Mouse (Mus musculus) ovary, adult 18-20 months (tissue): ENCODE measurements around the gene Myo7a.

Experiments used
- DNase-seq: peaks from one replicate; pipeline ENCODE4 v3.0.0; 2022; ENCODE audit warnings: low spot score, mixed read lengths

Gene Myo7a

DNA sequence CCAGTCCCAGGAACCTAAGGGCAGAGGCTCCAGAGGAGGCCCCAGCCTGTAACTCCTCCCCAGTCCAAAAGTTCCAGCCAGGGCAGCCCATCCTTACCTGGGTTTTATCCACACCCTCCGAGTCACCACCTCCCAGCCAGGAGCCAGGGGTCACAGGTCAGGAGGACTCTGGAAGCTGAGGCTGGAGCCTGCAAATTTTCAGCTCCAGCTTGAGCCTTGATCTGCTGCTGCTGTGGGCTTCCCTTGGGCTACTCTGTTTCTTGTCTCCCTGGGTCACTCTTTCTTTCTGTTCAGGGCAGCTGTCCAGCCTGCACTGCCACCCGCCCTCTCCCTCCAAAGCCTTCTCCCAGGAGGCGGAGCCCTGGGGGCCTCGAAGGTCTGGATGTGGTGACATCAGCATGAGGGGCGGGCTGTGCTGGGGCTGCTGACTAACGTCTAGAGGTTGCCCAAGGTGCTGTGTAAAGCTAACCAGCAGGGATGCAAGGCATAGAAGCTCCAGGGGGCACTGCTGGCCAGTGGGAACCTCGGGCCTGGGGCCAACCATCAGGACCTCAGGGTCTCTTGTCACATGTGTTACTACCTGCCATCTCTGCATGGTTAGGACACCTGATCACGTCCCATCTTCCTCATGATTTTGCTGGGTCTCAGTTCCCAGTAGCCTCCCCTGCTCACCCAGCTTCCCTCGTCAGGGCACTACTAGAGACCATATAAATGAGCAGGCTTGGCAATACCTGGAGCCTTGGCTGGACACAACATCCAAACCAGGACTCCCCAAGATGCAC lies at the start of gene Myo7a:
Gene Myo7a (minus strand): TSS at position 346 of the 782 bp plus-strand sequence.
- peak; percentile 68 for DNase-seq

DNA sequence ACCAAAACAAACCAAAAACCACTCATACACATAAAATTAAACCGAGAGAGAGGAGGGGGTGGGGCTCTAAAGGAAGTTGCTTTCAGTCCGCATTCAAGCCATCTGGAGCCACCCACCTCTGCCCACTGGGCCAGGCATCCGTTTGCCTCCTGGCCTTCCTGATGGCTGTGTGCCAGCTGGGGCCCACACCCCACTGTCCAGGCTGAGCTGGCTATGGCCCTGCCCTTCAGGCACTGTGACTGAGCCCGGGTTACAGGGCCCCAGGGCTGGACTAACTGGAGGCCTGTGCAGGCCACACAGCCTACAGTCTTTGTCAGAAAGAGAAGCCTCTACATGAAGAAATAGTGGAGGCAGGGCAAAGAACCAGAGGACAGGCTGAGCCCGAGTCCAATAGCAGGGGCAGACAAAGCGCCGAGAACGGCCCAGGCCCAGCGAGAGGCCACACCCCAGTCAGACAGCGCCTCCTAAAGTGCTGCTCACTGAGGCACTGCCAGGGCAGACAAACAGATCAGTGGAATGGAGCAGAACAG lies 45.7 kb upstream of the Myo7a start:
- DNase-seq: no peak

DNA sequence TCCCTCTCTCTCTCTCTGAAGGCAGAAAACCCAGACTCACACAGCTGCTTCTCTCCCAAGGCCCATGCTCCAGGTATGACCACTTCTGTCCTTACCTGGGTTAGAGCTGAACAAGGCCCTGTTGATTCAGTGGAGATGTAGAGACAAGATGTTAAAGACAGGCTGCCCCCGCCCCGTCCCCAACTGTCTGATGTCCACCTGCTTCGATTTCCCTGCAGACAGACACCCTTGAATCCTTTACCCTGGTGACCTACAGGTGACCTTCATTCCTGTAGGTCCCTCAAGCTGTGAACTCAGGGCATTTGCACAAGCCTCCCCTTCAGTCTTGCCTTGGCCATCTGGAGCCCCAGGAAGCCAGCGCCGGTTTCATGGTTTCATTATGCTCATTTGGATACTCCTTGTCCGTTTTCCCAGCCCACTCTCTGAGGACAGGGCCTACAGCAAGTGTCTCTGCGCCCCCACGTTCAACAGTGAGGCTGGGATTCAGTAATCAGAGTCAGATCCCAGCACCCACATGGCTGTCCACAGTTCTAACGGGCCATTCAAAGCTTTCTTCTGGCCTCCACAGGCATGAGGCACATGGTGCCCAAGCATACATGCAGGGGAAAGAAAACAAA lies 45.2 kb upstream of the Myo7a start:
- no peak for DNase-seq

DNA sequence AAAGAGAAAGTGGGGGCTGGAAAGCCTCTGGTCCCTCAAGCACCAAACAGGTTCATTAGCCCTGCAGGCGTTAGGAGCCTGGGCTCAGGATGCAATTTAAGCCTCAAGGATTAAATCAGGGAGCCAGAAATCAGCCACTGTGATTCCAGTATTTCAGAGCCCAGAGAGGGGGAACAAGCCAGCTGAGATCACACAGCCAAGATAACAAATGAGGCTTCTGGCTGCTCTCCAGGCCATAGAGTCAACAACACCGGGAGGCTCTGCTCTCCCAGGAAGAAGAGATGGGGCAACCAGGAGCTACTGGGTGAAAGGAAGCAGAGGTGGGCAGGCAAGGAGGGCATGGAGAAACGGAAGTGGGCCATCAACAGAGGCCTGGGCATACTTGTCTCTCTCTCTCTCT lies 44.4 kb upstream of the Myo7a start:
- DNase-seq: no peak

DNA sequence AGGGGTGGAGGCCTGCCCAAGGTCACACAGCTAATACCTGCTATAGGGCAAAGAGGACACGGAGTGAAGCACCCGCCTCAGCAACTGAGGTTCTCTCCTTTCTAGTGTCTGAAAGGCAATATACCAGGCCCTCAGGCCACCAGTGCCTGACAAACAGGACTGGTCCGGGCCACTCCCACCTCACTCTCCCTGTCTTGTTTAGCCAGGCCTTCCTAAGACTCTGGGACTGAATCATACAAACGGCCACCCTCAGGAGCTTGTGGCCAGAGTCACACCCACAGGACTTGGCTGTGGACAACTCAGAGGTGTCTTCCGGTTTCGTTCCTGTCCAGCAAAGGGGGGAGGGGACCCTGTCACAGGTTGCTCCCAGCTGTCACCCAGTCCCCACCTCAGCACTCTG lies 42.9 kb upstream of the Myo7a start:
- no peak for DNase-seq

DNA sequence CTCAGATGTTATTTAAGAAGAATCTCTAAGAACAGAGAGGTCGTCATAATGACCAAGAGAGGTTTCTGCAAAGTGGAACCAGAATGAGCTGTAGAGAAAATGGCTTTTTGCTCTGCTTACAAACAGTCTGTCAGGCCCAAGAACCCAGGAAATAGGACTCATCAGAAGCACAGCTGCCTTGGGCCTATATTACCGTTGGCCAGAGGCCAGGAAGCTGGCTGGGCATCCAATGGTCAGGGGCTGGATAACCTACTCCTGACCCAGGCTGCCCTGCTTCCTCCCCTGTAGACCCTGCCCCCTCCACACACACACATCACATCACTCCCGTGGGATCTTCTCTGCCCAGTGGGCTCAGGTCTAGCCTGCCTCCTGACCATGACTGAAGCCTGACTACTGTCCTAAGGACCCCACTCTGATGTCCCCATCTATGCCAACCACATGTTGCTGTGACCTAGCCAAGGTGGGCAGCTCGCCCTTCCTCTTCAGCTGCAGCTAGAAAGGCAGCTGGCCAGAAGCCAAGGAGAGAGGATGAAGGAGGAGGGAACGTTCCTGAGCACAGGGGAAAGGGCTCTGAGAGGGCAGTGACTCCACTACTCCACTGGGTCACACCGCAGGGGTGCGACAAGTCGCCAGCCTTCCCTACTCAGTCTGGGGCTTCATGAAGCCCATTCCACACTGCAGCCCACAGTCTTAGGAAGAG lies 40.9 kb upstream of the Myo7a start:
- DNase-seq: no peak

DNA sequence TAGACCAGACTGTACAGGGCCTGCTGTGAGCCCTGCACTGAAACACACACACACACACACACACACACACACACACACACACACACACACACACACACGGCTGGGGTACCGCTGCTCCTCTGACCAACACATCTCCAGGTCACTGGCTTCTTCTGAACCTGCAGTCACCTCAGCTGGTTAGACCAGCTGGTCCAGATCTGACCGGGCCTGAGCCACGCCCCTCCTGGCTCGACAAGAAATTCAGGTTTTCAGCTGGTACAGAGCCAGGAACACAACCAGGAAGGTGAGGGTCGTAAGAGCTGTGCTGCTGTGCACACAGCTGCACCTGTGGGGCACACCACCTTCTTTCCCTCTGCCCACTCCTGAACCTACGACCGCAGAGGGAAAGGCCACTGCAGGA lies 39.2 kb upstream of the Myo7a start:
- no peak for DNase-seq

DNA sequence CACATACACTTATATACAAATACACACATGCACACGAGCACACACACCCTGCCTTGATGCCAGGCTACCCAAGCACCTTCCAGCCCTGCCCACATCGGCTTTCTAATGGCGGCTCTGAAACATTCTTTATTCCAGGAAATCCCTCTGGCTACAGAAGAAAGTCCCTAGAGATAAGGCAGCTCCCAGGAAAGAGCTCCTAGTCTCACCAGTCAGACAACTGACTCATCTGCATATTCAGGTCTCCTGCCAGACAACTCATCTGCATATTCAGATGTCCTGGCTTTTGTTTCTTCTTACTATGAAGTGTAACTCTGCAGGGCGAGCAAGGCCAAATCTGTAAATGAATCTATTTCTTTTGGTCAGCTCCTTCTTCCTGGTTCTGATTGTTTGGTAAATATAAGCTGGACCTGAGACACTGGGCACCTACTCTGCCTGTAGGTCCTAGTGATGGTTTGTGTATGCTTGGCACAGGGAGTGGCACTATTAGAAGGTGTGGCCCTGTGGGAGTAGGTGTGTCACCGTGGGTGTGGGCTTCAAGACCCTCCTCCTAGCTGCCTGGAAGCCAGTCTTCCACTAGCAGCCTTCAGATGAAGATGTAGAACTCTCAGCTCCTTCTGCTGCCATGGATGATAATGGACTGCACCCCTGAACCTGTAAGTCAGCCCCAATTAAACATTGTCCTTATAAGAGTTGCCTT lies 38.5 kb upstream of the Myo7a start:
- no peak for DNase-seq

DNA sequence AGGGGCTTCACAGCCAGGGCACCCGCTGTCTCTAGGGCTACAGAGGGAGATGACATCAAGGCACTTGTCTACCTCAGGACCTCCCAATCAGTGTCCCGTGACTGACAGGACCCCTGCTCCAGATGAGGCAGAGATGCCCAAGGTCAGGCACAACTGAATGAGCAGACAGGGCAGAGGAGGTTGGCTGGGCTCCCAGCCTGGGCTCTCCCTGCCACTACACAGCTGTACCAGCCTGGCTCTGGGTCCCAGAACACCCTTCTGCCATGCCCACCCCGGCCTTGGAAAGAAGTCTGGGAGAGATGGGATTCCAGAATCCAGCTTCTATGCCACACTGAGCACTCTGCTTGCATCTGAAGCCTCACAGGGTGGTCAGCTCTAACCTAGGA lies 36.9 kb upstream of the Myo7a start:
- peak; percentile 56 for DNase-seq

DNA sequence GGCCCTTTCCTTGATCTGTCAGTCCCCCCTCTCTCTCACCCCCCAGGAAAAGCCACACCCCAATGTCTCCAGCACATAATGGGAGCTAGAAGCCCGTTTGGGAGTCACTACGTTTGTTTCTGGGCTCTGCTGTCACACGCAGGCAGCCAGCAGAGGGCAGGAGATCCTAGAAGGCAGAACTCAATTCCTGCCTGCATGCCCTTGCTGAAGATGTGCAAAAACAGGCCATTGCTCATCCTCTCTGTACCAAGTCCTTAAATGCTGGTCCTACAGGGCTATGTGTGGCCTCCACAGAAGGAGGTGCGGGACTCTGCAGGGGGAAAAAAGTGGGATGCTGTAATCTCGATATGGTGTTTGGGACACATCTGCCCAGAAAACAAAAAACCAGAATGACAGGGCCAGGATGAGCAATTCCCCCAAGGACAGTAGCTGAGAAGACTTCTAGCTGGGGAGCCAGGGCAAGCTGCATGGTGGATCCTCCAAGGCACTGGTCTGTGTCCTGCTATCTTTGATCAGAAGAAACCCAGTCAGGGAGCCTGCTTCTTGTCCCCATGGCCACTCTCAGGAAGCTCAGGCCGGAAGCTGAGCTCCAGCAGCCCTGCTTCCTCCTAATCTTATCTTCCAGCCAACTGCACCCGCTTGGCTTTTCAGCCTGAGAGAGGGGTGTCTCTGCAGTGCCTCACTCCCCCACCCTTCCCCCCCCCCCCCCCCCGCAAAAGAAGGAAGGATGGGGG lies 36.4 kb upstream of the Myo7a start:
- DNase-seq: peak; percentile 46

DNA sequence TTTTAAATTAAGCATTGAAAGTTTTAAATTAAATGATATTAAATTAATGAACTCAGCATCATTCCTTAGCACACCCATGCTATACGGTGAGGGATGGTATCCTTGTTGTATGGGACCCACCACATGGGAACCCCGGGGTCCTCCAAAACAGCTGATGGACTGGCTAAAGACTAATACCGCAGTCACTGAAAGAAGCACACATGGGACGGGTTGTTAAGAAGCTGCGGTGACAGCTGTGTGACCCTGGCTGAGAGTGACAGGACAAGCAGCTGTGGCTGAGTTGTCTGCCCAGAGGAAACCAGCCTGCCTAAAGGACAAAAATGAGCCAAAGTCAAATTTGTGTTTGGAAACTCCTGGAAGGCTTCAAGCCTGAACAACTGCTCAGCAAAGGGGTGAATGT lies 34.6 kb upstream of the Myo7a start:
- DNase-seq: no peak

DNA sequence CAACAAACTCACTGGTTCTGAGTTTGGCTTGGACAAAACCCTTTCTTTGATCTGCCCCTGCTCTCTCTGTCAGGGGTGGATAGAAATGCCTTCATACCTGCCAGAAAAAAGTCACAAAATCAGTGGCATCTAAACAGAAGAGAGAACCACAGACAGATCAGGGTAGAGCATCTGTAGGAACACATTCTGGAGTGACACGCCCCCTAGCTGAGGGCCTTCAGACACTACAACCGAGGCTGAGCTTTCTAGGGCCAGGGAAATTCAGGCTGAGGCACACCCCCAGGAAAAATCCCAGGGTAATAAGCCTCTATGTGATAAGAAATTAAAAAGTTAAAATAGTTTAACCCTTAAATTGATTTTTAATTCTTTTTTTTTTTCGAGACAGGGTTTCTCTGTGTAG lies 34.0 kb upstream of the Myo7a start:
- DNase-seq: no peak

DNA sequence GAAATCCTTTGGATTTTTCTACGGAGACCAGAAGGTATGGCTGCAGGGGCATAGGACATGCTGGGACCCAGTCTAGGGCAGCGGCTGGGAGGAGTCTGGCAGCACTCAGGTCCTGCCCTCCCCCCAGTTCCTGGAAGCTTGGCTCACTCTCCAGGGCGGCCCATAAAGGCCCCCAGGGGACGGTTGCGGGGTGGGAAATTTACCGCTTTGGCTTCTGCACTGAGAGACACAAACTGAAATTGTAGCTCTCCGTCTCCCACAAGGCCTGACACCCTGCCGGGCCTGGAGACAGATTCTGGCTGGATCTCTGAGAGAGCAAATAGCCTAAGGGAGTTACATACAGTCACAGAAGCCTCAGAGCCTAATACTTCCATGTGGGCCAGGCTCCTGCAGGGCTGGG lies 33.1 kb upstream of the Myo7a start:
- DNase-seq: no peak

DNA sequence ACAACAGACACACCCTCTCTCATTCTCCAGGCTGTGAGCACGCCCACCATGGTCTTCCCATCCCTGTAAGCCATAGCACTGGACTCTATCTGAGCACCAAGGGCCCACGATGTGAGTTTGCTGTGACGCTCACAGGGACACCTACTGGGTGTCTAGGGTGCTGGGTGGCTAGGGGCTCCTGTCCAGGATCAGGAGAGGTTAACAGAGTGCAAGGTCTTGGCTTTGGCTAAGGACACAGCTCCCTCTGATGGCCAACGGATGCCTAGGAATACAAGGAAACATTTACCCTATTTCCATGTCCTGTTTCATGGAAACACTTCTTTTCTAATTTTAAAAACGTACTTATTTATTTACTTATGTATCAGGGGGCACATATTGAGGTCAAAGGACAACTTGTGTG lies 31.2 kb upstream of the Myo7a start:
- no peak for DNase-seq

DNA sequence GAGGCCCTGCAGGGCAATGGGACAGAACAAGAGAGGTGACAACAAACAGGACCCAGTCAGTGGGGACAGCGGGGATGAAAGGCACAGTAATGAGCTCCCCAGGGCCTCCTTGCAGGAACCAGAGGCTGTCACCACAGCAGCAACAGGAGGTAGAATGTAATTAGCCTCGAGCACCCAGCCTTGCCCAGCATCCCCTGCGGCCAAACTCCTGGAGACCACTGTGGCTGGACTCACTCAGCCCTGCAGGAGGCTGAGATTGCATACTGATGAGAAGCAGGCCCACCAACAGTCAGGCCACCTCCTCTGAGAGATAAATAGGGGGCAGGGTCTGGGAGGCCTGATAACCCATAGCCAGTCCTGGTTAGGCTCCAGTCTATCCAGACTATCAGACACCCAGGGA lies 30.5 kb upstream of the Myo7a start:
- DNase-seq: no peak

DNA sequence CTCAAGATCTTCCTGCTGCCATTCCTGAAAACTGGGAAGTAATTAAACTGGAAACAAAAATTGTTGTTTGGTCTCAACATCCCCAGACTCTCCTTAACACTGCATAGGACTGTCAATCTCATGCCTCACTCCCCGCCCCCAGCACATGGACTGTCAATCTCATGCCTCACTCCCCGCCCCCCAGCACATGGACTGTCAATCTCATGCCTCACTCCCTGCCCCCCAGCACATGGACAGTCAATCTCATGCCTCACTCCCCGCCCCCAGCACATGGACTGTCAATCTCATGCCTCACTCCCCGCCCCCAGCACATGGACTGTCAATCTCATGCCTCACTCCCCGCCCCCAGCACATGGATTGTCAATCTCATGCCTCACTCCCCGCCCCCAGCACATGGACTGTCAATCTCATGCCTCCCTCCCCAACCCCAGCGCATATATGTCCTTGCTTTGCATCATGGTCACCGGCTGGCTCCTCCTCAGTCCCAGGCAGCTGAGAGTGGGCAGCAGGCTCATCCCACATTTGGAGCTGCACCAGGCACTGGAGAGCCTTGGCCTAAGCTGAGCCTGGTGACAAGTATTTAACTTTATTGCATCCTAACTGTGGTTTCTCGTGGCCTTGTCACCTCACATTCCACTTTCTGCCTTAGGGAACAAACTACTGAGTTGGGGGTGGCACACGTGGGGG lies 29.5 kb upstream of the Myo7a start:
- DNase-seq: no peak

DNA sequence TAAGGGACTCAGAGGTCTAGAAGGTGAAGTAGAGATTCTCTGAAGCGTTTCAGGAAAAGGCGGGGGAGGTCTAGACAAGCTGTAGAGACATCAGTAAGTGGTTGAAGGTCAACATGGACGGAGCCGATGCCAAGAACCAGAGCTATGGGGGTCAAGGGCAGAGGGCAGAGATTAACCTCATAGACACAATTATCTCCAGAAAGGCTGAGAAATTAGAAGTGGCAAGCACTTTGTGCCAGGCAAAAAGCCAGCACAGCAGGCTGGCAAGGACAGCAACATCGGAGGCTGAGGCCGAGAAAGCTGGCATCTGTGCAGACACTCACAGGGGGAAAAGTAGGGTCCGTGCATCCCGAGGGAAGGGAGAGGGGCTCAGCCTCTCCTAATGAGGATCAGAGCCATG lies 28.4 kb upstream of the Myo7a start:
- peak; percentile 83 for DNase-seq

DNA sequence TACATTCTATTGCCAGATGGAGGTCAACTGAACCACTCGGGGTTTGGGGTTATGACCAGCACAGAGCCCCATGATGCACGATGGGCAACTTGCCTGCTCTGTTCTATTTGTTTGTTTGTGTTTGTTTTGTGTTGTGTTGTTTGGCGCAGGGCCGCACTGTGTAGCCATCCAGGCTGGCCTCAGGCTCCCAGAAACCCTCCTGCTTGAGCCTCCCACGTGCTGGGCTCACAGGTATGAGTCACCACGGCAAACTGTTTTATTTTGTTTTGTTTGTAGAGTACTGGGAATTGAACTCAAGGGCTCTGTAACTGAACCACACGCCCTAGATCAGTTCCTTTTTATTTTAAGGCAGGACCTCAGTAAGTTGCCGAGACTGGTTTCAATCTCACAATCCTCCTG lies 27.1 kb upstream of the Myo7a start:
- no peak for DNase-seq

DNA sequence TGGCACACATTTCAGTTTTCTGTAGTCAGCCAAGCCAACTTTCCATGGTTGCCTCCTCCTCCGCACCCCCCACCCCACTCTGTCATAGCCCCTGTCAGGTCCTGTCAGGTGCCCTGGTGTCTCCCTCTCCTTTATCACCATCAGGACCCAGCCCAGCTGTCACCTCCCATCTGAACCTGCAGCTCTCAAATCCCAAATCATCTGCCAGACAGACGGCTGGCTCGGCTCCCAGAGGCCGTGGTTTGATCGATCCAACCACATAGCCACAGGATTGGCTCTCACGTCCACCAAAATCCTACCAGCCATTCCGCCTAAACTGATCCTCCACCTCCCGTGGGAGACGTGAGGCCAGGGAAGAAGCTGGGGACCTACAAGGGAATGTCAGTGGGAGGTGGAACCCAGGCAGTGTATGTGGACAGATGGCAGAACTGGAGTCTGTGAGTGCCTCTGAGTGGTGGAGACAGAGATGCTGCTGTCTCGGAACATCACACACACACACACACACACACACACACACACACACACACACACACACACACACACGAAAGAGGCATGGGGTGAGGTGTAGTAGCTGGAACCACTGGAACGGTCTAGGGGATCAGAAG lies 26.6 kb upstream of the Myo7a start:
- DNase-seq: no peak

DNA sequence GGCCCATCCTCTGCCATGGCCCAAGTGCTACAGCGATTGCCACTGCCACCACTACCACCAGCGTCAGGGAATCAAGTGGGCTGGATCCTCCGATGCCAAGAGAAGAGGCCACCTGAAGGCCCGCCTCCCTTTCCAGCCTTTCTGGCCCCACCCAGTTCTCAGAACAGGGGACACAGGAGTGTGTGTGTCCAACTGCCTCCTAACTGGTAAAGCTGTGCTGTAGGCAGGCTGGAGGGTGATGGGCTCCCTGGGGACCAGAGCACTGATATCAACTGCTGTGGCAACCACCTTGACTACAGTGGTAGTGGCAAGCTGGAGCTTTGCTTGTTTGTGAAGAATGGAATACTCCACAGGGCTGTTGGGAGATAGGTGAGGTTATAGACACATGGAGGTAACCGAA lies 26.1 kb upstream of the Myo7a start, which contains the start of gene Omp:
Gene Omp (minus strand): TSS at position 101 of the 400 bp plus-strand sequence.
- no peak for DNase-seq

DNA sequence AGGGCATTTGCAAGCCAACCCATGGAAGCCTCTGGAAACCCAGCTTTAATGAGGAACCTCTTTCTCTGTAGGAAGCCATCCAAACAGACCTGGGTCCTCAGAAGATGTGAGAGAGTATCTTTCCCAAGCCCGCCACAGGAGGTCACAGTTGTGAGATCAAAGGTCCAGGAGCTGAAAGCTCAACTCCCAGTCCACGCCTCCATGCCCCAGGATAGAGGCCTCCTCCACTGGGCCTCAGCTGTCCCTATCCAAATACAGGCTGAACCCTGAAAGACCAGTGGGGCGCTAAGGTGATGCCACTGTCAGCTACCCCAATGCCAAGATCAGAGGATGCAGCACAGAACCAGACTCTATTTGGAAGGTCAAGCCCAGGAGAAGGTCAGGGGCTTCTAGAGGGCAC lies 23.3 kb upstream of the Myo7a start:
- no peak for DNase-seq
